Mouse (Mus musculus) layer of hippocampus, postnatal 14 days (tissue): ENCODE data around the gene Ift172. TPM values are rescaled to one million over a fixed set of nuclear protein-coding genes. Genes with fewer than 3 reads are reported as not detected.

Source experiments
- DNase-seq, 2 experiments: peaks; one replicate each; pipeline ENCODE4 v3.0.0; 2021 to 2022; ENCODE audit warnings: low spot score in 2 of 2, mixed read lengths in 1 of 2
- long read RNA-seq, 2 experiments: library from polyadenylated mRNA; stranded (forward); transcript quantifications; one replicate each; pipeline ENCODE4 v2.0.0; 2021
- total RNA-seq, 2 experiments: library from RNA; stranded (reverse); gene quantifications; 2 replicates each; pipeline ENCODE4 v1.2.3; 2021

Ift172 gene
- total RNA-seq: 10 to 100 TPM; 76.4 to 83.3 TPM
- long read RNA-seq, experiment 1, full-length matches to known transcripts: 6 of 19 reads
- long read RNA-seq, experiment 1, partial matches to known transcripts: 10 of 19 reads
- long read RNA-seq, experiment 1, other reads (novel, unspliced or antisense): 3 of 19 reads
- long read RNA-seq, experiment 2, full-length matches to known transcripts: 10 of 21 reads
- long read RNA-seq, experiment 2, partial matches to known transcripts: 5 of 21 reads
- long read RNA-seq, experiment 2, other reads (novel, unspliced or antisense): 6 of 21 reads

GRCm38 (mm10) chr5:31290521-31291360, at the start of gene Ift172:
Gene Ift172, minus strand, starts transcription at chr5:31291116.
- peak; percentile 94 to 97 for DNase-seq

GRCm38 (mm10) chr5:31328255-31328654, 37.3 kb upstream of the Ift172 start:
- DNase-seq: peak; percentile 44 to 80

- no peak for DNase-seq
Measured at GRCm38 (mm10) chr5:31326850-31327249, 35.9 kb upstream of the Ift172 start.

- no peak for DNase-seq
Measured at GRCm38 (mm10) chr5:31324085-31324484, 33.2 kb upstream of the Ift172 start.

GRCm38 (mm10) chr5:31322776-31323175, 31.9 kb upstream of the Ift172 start:
- DNase-seq: no peak

GRCm38 (mm10) chr5:31312806-31313205, 21.9 kb upstream of the Ift172 start:
- no peak for DNase-seq

- no peak for DNase-seq
Measured at GRCm38 (mm10) chr5:31303093-31303492, 12.2 kb upstream of the Ift172 start.

GRCm38 (mm10) chr5:31301866-31302265, 10.9 kb upstream of the Ift172 start:
- no peak for DNase-seq

GRCm38 (mm10) chr5:31298486-31298885, 7.6 kb upstream of the Ift172 start:
- DNase-seq: no peak

- DNase-seq: no peak
Measured at GRCm38 (mm10) chr5:31297981-31298380, 7.1 kb upstream of the Ift172 start.

- no peak for DNase-seq
Measured at GRCm38 (mm10) chr5:31297047-31297757, 6.3 kb upstream of the Ift172 start, which contains the start of gene Gckr. Gene Gckr, plus strand, starts transcription at chr5:31297443.

- peak; percentile 63 to 70 for DNase-seq
Measured at GRCm38 (mm10) chr5:31295606-31296141, 4.8 kb upstream of the Ift172 start, which contains the start of gene Fndc4. Gene Fndc4, minus strand, starts transcription at chr5:31296080.

GRCm38 (mm10) chr5:31294964-31295605, 4.2 kb upstream of the Ift172 start:
- no peak for DNase-seq

GRCm38 (mm10) chr5:31291361-31291688, 409 bp upstream of the Ift172 start:
- no peak for DNase-seq

- DNase-seq: no peak
Measured at GRCm38 (mm10) chr5:31289626-31290230, 1.2 kb downstream of the Ift172 start.

GRCm38 (mm10) chr5:31288655-31289054, 2.3 kb downstream of the Ift172 start:
- DNase-seq: no peak

- DNase-seq: no peak
Measured at GRCm38 (mm10) chr5:31288225-31288624, 2.7 kb downstream of the Ift172 start.

GRCm38 (mm10) chr5:31279245-31279988, 11.5 kb downstream of the Ift172 start:
- DNase-seq: no peak

GRCm38 (mm10) chr5:31273018-31273417, 17.9 kb downstream of the Ift172 start:
- no peak for DNase-seq

GRCm38 (mm10) chr5:31267686-31268085, 23.2 kb downstream of the Ift172 start:
- DNase-seq: no peak
